8 mouse cellular contexts compared by ENCODE assay signal in genomic region chr13:51842773-51843172, GRCm38 (mm10). TPM values are rescaled to one million over a fixed set of nuclear protein-coding genes. Genes with fewer than 3 reads are reported as not detected.
A peak's percentile ranks its signal among the peaks of the same experiment; 100 is the strongest.
DNase-seq lines count a peak whose midpoint lies in the region; ATAC-seq lines count a peak whose summit lies in the region.

No protein-coding gene starts in this region.

- peak; percentile 39 for DNase-seq in embryo, embryonic 11 days
- DNase-seq in embryo, embryonic 9.5 days (ENCODE audit: extremely low spot score): no peak
- DNase-seq in 416B (ENCODE audit: low read depth) (peak; percentile 72), liver (peak; percentile 30), adipocyte (ENCODE audit: low spot score) (no peak)
- DNase-seq in cerebellum, postnatal 25 days: no peak
- DNase-seq in gastrocnemius, postnatal 4 days (ENCODE audit: low spot score in 2 of 2): no peak

- peak overlapping the region; percentile 58 for H3K4me2 ChIP-seq in heart, embryonic 11.5 days

- peak overlapping the region; percentile 14; the same call in 1 of the 2 replicates for H3K4me3 ChIP-seq in heart, embryonic 11.5 days (ENCODE audit: low read depth, low read length)

- no peaks in the 10 kb centered on the region for H3K9me3 ChIP-seq in heart, embryonic 11.5 days (replicated peaks; ENCODE audit: control insufficient read depth, low read length)

- no peaks in the 10 kb centered on the region for H3K36me3 ChIP-seq in heart, embryonic 11.5 days (ENCODE audit: control insufficient read depth, insufficient read depth, low read length)

- H3K27ac ChIP-seq in heart, embryonic 11.5 days (ENCODE audit: low read depth, low read length): peak overlapping the region; percentile 81

- H3K4me1 ChIP-seq in heart, embryonic 11.5 days (ENCODE audit: control insufficient read depth, insufficient read depth, low read length): peaks cover 32% of the 10 kb centered on the region

- ATAC-seq in heart, embryonic 11.5 days (replicated peaks; ENCODE audit: insufficient number of reproducible peaks, low FRiP score, low TSS enrichment): no peak

- H3K9ac ChIP-seq in heart, embryonic 11.5 days (ENCODE audit: low read depth, low read length): peak overlapping the region; percentile 63

- peaks cover 7% of the 10 kb centered on the region; the same call in 1 of the 2 replicates for H3K27me3 ChIP-seq in heart, embryonic 11.5 days (ENCODE audit: control insufficient read depth, insufficient read depth, low read length)

- 8% methylated on average over 12 of the region's 12 CpGs for WGBS in heart, embryonic 11.5 days (ENCODE audit: insufficient replicate concordance)

RNA-seq across cellular contexts. Expression of gene Gadd45g, which starts 3.7 kb away (rescaled TPM):
- polyA plus RNA-seq in heart, embryonic 11.5 days (2014; fragmentation: Nextera tagmentation; extraction: Ambion mirVana): 45.3 and 48.9 TPM in 2 replicates
- 10 to 100 TPM; 11.6 to 13.3 TPM for total RNA-seq in gastrocnemius, postnatal 4 days (2021)

RNA-seq across cellular contexts. Expression of gene Sema4d, which starts 49.2 kb away (rescaled TPM):
- polyA plus RNA-seq in heart, embryonic 11.5 days (2014; fragmentation: Nextera tagmentation; extraction: Ambion mirVana): 11.0 and 13.7 TPM in 2 replicates
- 10 to 100 TPM; 75.1 to 92.5 TPM for total RNA-seq in gastrocnemius, postnatal 4 days (2021)

Comparison
In these comparisons a context has a peak if more than half of its experiments do, and no peak if none do; other contexts are left out.
1. DNase-seq: peak in embryo, embryonic 11 days (single experiment), 416B (single experiment) and liver (single experiment); none in embryo, embryonic 9.5 days (single experiment), cerebellum, postnatal 25 days (0 of 2), adipocyte (single experiment) and gastrocnemius, postnatal 4 days (0 of 2).